Comparison of ENCODE assay signal across 8 mouse cellular contexts in genomic region chr11:96829403-96829812, GRCm38 (mm10). TPM values are rescaled to one million over a fixed set of nuclear protein-coding genes. Genes with fewer than 3 reads are reported as not detected.
DNase-seq lines count a peak whose midpoint lies in the region; ATAC-seq and TF ChIP-seq lines count a peak whose summit lies in the region.

No protein-coding gene starts in this region.

- peak overlapping the region; percentile 95 for H3K4me3 ChIP-seq in intestine, embryonic 16.5 days (ENCODE audit: low read length)
- H3K4me3 ChIP-seq in liver, adult 2 months (ENCODE audit: insufficient read depth, low read depth, low read length), result peak overlapping the region; percentile 77
- H3K4me3 ChIP-seq in midbrain, postnatal 0 days (ENCODE audit: low read depth, low read length), result peak overlapping the region; percentile 87

- H3K4me2 ChIP-seq in intestine, embryonic 16.5 days (ENCODE audit: low read depth, low read length), result peak overlapping the region; percentile 78
- peak overlapping the region; percentile 84 for H3K4me2 ChIP-seq in midbrain, postnatal 0 days (ENCODE audit: low read depth, low read length, poor library complexity, severe bottlenecking)

- TF ChIP-seq POLR2A in liver, adult 2 months (IDR thresholded peaks at IDR 0.05; ENCODE audit: extremely low read depth, insufficient read depth, low read length), result peak; percentile 97

- no peaks in the 10 kb centered on the region for H3K9me3 ChIP-seq in intestine, embryonic 16.5 days (ENCODE audit: control insufficient read depth, low read length)
- H3K9me3 ChIP-seq in midbrain, postnatal 0 days (ENCODE audit: low read length), result no peaks in the 10 kb centered on the region

- H3K4me1 ChIP-seq in intestine, embryonic 16.5 days (ENCODE audit: control insufficient read depth, insufficient read depth, low read length), result peaks cover 47% of the 10 kb centered on the region
- H3K4me1 ChIP-seq in liver, adult 2 months (ENCODE audit: control insufficient read depth, insufficient read depth, low read length), result peaks cover 32% of the 10 kb centered on the region
- H3K4me1 ChIP-seq in midbrain, postnatal 0 days (ENCODE audit: insufficient read depth, low read length), result peaks cover 21% of the 10 kb centered on the region

- H3K9ac ChIP-seq in intestine, embryonic 16.5 days (ENCODE audit: low read depth, low read length), result peak overlapping the region; percentile 98
- peak overlapping the region; percentile 91 for H3K9ac ChIP-seq in liver, adult 2 months (ENCODE audit: low read depth, low read length)
- peak overlapping the region; percentile 92 for H3K9ac ChIP-seq in midbrain, postnatal 0 days (replicated peaks; ENCODE audit: low read length, poor library complexity, severe bottlenecking)

- under 1% methylated on average over 33 of the region's 33 CpGs for WGBS in intestine, embryonic 16.5 days
- 1% methylated on average over 33 of the region's 33 CpGs for WGBS in liver, adult 2 months
- WGBS in midbrain, postnatal 0 days, result under 1% methylated on average over 33 of the region's 33 CpGs

- peak overlapping the region; percentile 99 for H3K27ac ChIP-seq in intestine, embryonic 16.5 days (ENCODE audit: low read length)
- H3K27ac ChIP-seq in liver, adult 2 months (replicated peaks; ENCODE audit: insufficient read depth, low read depth, low read length), result peak overlapping the region; percentile 89
- peak overlapping the region; percentile 94 for H3K27ac ChIP-seq in midbrain, postnatal 0 days (ENCODE audit: low read depth, low read length)

- H3K36me3 ChIP-seq in intestine, embryonic 16.5 days (ENCODE audit: control insufficient read depth, insufficient read depth, low read length), result peaks cover 3% of the 10 kb centered on the region; the same call in 1 of the 2 replicates
- H3K36me3 ChIP-seq in liver, adult 2 months (ENCODE audit: control insufficient read depth, insufficient read depth, low read length), result peaks cover 3% of the 10 kb centered on the region; the same call in 1 of the 2 replicates
- H3K36me3 ChIP-seq in midbrain, postnatal 0 days (ENCODE audit: insufficient read depth, low read length), result peaks cover 7% of the 10 kb centered on the region; the same call in 1 of the 2 replicates

- peak; percentile 73 to 75 for DNase-seq in cerebellum, postnatal 14 days
- no peak for DNase-seq in cerebellum, adult 9-10 months
- DNase-seq in embryo, embryonic 11.5 days (ENCODE audit: low read depth, low spot score), result peak; percentile 68
- DNase-seq in gastrocnemius, postnatal 4 days (ENCODE audit: low spot score in 2 of 2), result peak; percentile 85 to 92
- DNase-seq in liver, adult 2 months (ENCODE audit: extremely low read depth, low read depth, low spot score), result peak; percentile 82
- peak; percentile 60 for DNase-seq in midbrain, postnatal 0 days (ENCODE audit: low spot score)
- DNase-seq in spleen, postnatal 36 days (ENCODE audit: low spot score in 2 of 2), result peak; percentile 86 to 88

- H3K27me3 ChIP-seq in intestine, embryonic 16.5 days (replicated peaks; ENCODE audit: control insufficient read depth, insufficient read depth, low read length), result no peaks in the 10 kb centered on the region
- H3K27me3 ChIP-seq in liver, adult 2 months (ENCODE audit: control insufficient read depth, insufficient read depth, low read length), result no peaks in the 10 kb centered on the region
- no peaks in the 10 kb centered on the region for H3K27me3 ChIP-seq in midbrain, postnatal 0 days (ENCODE audit: insufficient read depth, low read length)

- H3K79me2 ChIP-seq in liver, adult 2 months (ENCODE audit: control insufficient read depth, insufficient read depth, low read length), result peaks cover 28% of the 10 kb centered on the region

- TF ChIP-seq CTCF in liver, adult 2 months (IDR thresholded peaks at IDR 0.05; ENCODE audit: low read depth, low read length), result peak; percentile 36; the same call in 1 of the 2 replicates
- no peak; the same call in 1 of the 2 replicates for TF ChIP-seq CTCF in midbrain, postnatal 0 days (IDR thresholded peaks at IDR 0.05)

- peak; percentile 84 for ATAC-seq in intestine, embryonic 16.5 days
- ATAC-seq in midbrain, postnatal 0 days (ENCODE audit: low FRiP score), result peak; percentile 51

RNA-seq across cellular contexts. Expression of gene Nfe2l1, which starts 0.4 kb away (rescaled TPM):
- 100 to 1,000 TPM; 200 to 204 TPM for total RNA-seq in gastrocnemius, postnatal 4 days (2021)
- polyA plus RNA-seq in intestine, embryonic 16.5 days (2015; fragmentation: Nextera tagmentation; extraction: Ambion mirVana), result 51.7 and 52.5 TPM in 2 replicates
- 41.3 and 45.0 TPM in 2 replicates for total RNA-seq in liver, adult 2 months (2014; rRNA removed)
- 106 and 107 TPM in 2 replicates for polyA plus RNA-seq in liver, adult 2 months (2012; rRNA removed)
- total RNA-seq in midbrain, postnatal 0 days (2014; rRNA removed), result 86.0 and 88.0 TPM in 2 replicates
- polyA plus RNA-seq in midbrain, postnatal 0 days (2015; fragmentation: Nextera tagmentation; extraction: Ambion mirVana), result 64.5 and 68.9 TPM in 2 replicates

RNA-seq across cellular contexts. Expression of gene Copz2, which starts 20.3 kb away (rescaled TPM):
- 10 to 100 TPM; 71.4 to 77.1 TPM for total RNA-seq in gastrocnemius, postnatal 4 days (2021)
- polyA plus RNA-seq in intestine, embryonic 16.5 days (2015; fragmentation: Nextera tagmentation; extraction: Ambion mirVana), result 76.6 and 81.4 TPM in 2 replicates
- total RNA-seq in liver, adult 2 months (2014; rRNA removed), result 17.2 and 20.7 TPM in 2 replicates
- 43.5 and 48.2 TPM in 2 replicates for polyA plus RNA-seq in liver, adult 2 months (2012; rRNA removed)
- total RNA-seq in midbrain, postnatal 0 days (2014; rRNA removed), result 12.7 and 12.9 TPM in 2 replicates
- polyA plus RNA-seq in midbrain, postnatal 0 days (2015; fragmentation: Nextera tagmentation; extraction: Ambion mirVana), result 16.7 and 20.3 TPM in 2 replicates

RNA-seq across cellular contexts. Expression of gene Cbx1, which starts 40.5 kb away (rescaled TPM):
- total RNA-seq in gastrocnemius, postnatal 4 days (2021), result 10 to 100 TPM; 68.9 to 71.8 TPM
- 65.1 and 74.5 TPM in 2 replicates for polyA plus RNA-seq in intestine, embryonic 16.5 days (2015; fragmentation: Nextera tagmentation; extraction: Ambion mirVana)
- 16.0 and 16.8 TPM in 2 replicates for total RNA-seq in liver, adult 2 months (2014; rRNA removed)
- 9.2 and 9.7 TPM in 2 replicates for polyA plus RNA-seq in liver, adult 2 months (2012; rRNA removed)
- 29.0 and 38.1 TPM in 2 replicates for total RNA-seq in midbrain, postnatal 0 days (2014; rRNA removed)
- 47.6 and 53.2 TPM in 2 replicates for polyA plus RNA-seq in midbrain, postnatal 0 days (2015; fragmentation: Nextera tagmentation; extraction: Ambion mirVana)

RNA-seq across cellular contexts. Expression of gene Snx11, which starts 52.0 kb away (rescaled TPM):
- 10 to 100 TPM; 14.0 to 15.3 TPM for total RNA-seq in gastrocnemius, postnatal 4 days (2021)
- 11.8 and 13.1 TPM in 2 replicates for polyA plus RNA-seq in intestine, embryonic 16.5 days (2015; fragmentation: Nextera tagmentation; extraction: Ambion mirVana)
- 6.3 and 7.5 TPM in 2 replicates for total RNA-seq in liver, adult 2 months (2014; rRNA removed)
- 7.8 and 8.1 TPM in 2 replicates for polyA plus RNA-seq in liver, adult 2 months (2012; rRNA removed)
- total RNA-seq in midbrain, postnatal 0 days (2014; rRNA removed), result 61.6 and 61.9 TPM in 2 replicates
- polyA plus RNA-seq in midbrain, postnatal 0 days (2015; fragmentation: Nextera tagmentation; extraction: Ambion mirVana), result 36.6 and 38.9 TPM in 2 replicates
